Mouse (Mus musculus) lung, adult 2 months (tissue): Measurements from ENCODE around the gene Sec24c. TPM values are rescaled to one million over a fixed set of nuclear protein-coding genes. Genes with fewer than 3 reads are reported as not detected.
"Not testable (repeated sequence)": the region's sequence is repeated elsewhere in the genome, so short reads cannot be mapped to it uniquely, and the experiment has no call there.

Source experiments
- DNase-seq: peaks from one replicate; pipeline ENCODE4 v3.0.0; 2022
- H3K4me1 ChIP-seq: fragments of 200-500 bp; 2 replicates; pipeline ENCODE4 v1.6.1; 2011; ENCODE audit warnings: low read length; ENCODE audit not compliant: control insufficient read depth, insufficient read depth
- H3K4me3 ChIP-seq: fragments of 200-500 bp; replicated peaks from 2 replicates; pipeline ENCODE3; 2011; ENCODE audit warnings: low read depth, mild to moderate bottlenecking, control low read depth, low read length; ENCODE audit errors: extremely low read depth
- CTCF ChIP-seq: fragments of 200-500 bp; IDR thresholded peaks from 2 replicates; pipeline ENCODE4 v1.5.1; 2011; ENCODE audit warnings: mild to moderate bottlenecking, low read length, control low read depth; ENCODE audit not compliant: insufficient read depth
- POLR2A ChIP-seq: fragments of 200-500 bp; IDR thresholded peaks from 2 replicates; pipeline ENCODE4 v1.6.1; 2011; ENCODE audit warnings: low read depth, mild to moderate bottlenecking, control low read depth, low read length, borderline replicate concordance; ENCODE audit errors: extremely low read depth
- WGBS: fragments of 180-500 bp; shearing (Covaris S2); methylation state at CpG from one replicate; pipeline ENCODE4 v1.1.7; 2018; 5-methylcytosine and 5-hydroxymethylcytosine counted together
- polyA plus RNA-seq: library from polyadenylated mRNA; depleted of rRNA; stranded (reverse); fragments of >200 nt; gene quantifications from 2 replicates; pipeline ENCODE4 v1.2.3, GENCODE M21; 2012; rRNA removed

Gene Sec24c
- 175 TPM in 2 replicates for polyA plus RNA-seq

GRCm38 (mm10) chr14:20674064-20674833 is at the start of gene Sec24c:
Sec24c (plus strand) TSS chr14:20674308.
- TF ChIP-seq CTCF (no peak), POLR2A (peak; percentile 88; the same call in 1 of the 2 replicates)
- Histone ChIP-seq H3K4me3 (peak within 1 kb of the TSS; percentile 90), H3K4me1 (peaks cover 3% of the 10 kb centered on the region)
- under 1% methylated on average over 43 of the region's 43 CpGs for WGBS
- DNase-seq: peak; percentile 98

DNA sequence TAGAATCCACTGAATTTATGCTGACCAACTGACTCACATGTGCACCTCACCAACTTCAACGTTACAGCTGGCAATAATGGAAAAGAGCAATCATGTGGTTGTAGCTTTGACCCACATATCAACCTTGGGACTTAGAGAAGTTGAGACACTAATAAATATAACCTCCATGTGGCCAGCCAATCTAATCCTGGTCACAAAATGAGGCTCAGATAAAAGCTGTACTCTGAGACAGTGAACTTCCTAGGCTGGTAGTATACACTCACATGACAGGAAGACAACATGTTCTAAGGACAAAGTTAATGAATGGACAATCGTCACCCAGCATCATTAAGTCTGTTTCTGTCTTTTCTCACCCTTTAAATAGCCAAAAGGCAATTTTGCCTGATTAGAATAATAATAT is 47.7 kb upstream of the Sec24c start:
- DNase-seq: no peak
- WGBS: 68% methylated on average over 2 of the region's 2 CpGs
- Histone ChIP-seq H3K4me3 (no peak overlapping the region), H3K4me1 (no peaks in the 10 kb centered on the region)
- TF ChIP-seq POLR2A: no peak
- no peak for TF ChIP-seq CTCF

- WGBS: 89% methylated on average over 3 of the region's 3 CpGs
- TF ChIP-seq CTCF (no peak), POLR2A (no peak)
- Histone ChIP-seq H3K4me1 (no peaks in the 10 kb centered on the region), H3K4me3 (no peak overlapping the region)
- DNase-seq: no peak
These were observed 47.1 kb upstream of the Sec24c start for GRCm38 (mm10) chr14:20626971-20627370.

DNA sequence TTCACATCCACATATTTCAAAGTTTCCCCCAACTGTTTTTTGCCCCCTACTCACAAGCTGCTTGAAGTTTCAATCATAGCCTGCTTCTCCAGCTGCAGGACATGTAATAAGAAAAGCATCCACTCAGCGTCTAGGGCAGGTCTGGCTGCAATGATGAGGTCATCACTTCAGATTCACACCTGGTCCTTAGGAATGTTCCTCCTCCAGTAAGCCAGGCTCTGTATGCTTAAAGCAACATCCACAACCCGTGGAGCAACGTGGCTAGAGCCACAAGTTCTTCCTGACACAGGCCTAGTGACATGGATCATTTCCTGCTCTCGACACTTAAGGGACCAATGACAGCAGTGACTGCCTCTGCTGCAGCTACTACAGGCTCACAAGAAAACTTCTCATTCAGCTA is 42.9 kb upstream of the Sec24c start:
- WGBS: 30% methylated on average over 4 of the region's 4 CpGs
- peak; percentile 36 for DNase-seq
- TF ChIP-seq POLR2A (no peak), CTCF (no peak)

GRCm38 (mm10) chr14:20635546-20635945 is 38.6 kb upstream of the Sec24c start:
- TF ChIP-seq CTCF (no peak), POLR2A (no peak)
- peaks cover 2% of the 10 kb centered on the region; the same call in 1 of the 2 replicates for H3K4me1 ChIP-seq
- WGBS: 58% methylated on average over 2 of the region's 2 CpGs
- H3K4me3 ChIP-seq: no peak overlapping the region
- DNase-seq: no peak

More for the DNA sequence above, 42.9 kb upstream of the Sec24c start:
- H3K4me3 ChIP-seq: no peak overlapping the region
- no peaks in the 10 kb centered on the region for H3K4me1 ChIP-seq

DNA sequence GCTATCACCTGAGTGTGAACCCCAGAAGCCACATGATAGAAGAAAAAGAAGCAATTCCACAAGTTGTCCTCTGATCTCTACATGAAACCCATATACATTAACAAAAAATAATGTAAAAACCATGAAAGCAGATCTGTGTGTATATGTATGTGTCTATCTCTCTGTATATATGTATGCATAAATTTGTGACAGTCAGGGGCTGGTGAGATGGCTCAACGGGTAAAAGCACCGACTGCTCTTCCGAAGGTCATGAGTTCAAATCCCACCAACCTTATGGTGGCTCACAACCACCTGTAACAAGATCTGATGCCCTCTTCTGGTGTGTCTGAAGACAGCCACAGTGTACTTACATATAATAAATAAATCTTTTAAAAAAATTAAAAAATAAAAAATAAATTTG is 37.1 kb upstream of the Sec24c start:
- DNase-seq: not testable (repeated sequence)

DNA sequence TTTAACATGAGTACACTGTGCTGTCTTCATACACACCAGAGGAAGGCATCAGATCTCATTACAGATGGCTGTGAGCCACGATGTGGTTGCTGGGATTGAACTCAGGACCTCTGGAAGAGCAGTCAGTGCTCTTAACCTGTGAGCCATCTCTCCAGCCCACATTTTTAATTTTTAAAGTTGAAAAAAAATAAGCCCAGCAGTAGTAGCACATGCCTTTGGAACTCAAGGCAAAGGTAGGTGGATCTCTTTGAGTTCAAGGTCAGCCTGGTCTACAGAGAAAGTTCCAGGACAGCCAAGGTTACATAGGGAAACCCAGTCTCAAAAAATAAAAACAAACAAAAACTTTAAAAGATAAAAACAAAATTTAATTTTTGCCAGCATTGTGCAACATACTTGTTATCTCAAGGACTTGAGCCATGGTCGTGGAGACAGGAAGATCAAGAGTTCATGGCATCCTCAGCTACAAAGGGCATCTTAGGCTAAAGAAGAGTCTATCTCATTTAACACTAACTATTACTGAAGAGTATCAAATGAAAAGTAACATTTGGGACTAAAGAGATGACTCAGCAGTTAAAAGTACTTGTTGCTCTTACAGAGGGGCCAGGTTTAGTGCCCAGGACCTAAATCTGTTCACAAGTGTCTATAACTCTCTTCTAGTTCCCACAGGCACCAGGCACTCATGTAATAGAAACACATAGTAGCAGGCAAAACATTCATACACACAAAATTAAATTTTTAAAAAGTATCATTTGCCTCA is 36.1 kb upstream of the Sec24c start:
- no peak for DNase-seq
- 49% methylated on average over 2 of the region's 2 CpGs for WGBS
- H3K4me3 ChIP-seq: no peak overlapping the region
- TF ChIP-seq POLR2A: no peak
- TF ChIP-seq CTCF: no peak
- peaks cover 7% of the 10 kb centered on the region for H3K4me1 ChIP-seq

More for the DNA sequence above, 37.1 kb upstream of the Sec24c start:
- H3K4me1 ChIP-seq, H3K4me3 ChIP-seq: not testable (repeated sequence)
- 93% methylated on average over 3 of the region's 3 CpGs for WGBS

DNA sequence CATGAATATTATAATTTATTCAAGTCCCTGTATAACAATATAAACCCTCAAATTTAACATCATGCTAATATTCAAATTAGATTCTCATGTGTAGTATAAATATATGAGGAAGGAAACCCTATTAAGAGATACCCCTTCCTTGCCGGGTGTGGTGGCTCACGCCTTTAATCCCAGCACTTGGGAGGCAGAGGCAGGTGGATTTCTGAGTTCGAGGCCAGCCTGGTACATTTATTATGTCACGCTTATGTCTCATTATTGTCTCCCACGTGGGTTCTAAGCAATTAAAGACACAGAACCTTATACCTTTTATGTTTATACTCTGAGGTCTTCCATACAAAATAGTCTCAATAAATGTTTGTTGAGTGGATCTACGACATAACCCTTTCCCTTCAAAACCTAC is 35.4 kb upstream of the Sec24c start:
- Histone ChIP-seq H3K4me1 (peaks cover 7% of the 10 kb centered on the region), H3K4me3 (no peak overlapping the region)
- no peak for DNase-seq
- TF ChIP-seq POLR2A (no peak), CTCF (no peak)
- 86% methylated on average over 6 of the region's 6 CpGs for WGBS

DNA sequence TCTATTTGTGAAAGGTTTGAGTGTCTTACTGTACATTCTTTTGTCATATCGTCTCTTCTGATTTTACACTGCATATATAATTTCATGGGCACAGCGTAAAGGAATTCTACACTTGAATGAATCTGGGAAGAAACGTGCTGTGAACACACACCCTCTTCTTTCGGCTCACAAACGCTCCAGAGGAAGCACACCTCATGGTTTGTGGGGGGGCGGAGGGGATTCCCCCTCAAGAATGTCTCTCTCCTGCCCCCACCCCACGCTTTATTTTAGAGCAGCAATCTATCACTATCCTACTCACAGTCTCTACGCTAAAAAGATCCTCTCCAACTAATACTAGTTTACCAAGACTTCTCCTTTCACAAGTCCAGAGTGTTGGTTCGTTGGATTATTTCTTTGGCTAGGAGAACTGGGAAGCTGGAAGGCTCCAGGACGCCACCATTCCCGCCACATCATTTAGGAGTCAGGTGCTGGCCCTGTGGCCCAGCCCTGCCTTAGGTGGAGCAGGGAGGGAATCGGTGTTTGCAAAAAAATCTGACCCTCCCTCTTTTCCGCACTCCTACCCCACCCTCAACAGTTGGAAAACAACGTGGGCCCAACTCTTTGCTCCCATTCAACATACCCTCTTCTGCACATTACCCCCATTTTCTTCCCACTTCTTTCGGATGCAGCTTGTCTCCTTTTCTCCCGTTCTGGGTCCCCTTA is 34.0 kb upstream of the Sec24c start:
- 5% methylated on average over 16 of the region's 16 CpGs for WGBS
- no peak for DNase-seq
- peak overlapping the region; percentile 95 for H3K4me3 ChIP-seq
- H3K4me1 ChIP-seq: peaks cover 7% of the 10 kb centered on the region
- TF ChIP-seq CTCF (no peak), POLR2A (no peak)
